In genomic region chr10:42410748-42411537, GRCm38 (mm10) we compare ENCODE assay signal across 10 mouse cellular contexts.
A peak's percentile ranks its signal among the peaks of the same experiment; 100 is the strongest.
DNase-seq lines count a peak whose midpoint lies in the region; ATAC-seq and TF ChIP-seq lines count a peak whose summit lies in the region.
"Had no signal": no experiment of that assay in that cellular context is flagged by ENCODE, and none has a peak within 500 bp of the region (broad histone marks: within the 10 kb centered on the region; RNA-seq: fewer than 3 reads in every experiment).

No protein-coding gene starts in this region.

- H3K4me2 ChIP-seq in heart, embryonic 11.5 days: no peak overlapping the region
- H3K4me2 ChIP-seq in intestine, postnatal 0 days (replicated peaks; ENCODE audit: low read depth): no peak overlapping the region
- H3K4me2 ChIP-seq: embryonic facial prominence, embryonic 12.5 days; limb, embryonic 15.5 days had no signal

- no peak for ATAC-seq in heart, embryonic 11.5 days (replicated peaks; ENCODE audit: insufficient number of reproducible peaks, low FRiP score, low TSS enrichment)
- no peak for ATAC-seq in monocyte, adult 5-6 weeks (replicated peaks; ENCODE audit: insufficient number of reproducible peaks, low FRiP score, low TSS enrichment, poor library complexity, severe bottlenecking)
- no peak for ATAC-seq in intestine, postnatal 0 days

- H3K27me3 ChIP-seq in heart, embryonic 11.5 days (ENCODE audit: control insufficient read depth, insufficient read depth, low read length): no peaks in the 10 kb centered on the region
- no peaks in the 10 kb centered on the region for H3K27me3 ChIP-seq in intestine, postnatal 0 days (replicated peaks; ENCODE audit: control insufficient read depth, insufficient read depth, low read length)
- H3K27me3 ChIP-seq: embryonic facial prominence, embryonic 12.5 days; limb, embryonic 15.5 days had no signal

- 77% methylated on average over 6 of the region's 6 CpGs for WGBS in heart, embryonic 11.5 days (ENCODE audit: insufficient replicate concordance)
- 70% methylated on average over 6 of the region's 6 CpGs for whole genome bisulfite sequencing in intestine, postnatal 0 days

- H3K4me1 ChIP-seq in heart, embryonic 11.5 days (ENCODE audit: control insufficient read depth, insufficient read depth, low read length): no peaks in the 10 kb centered on the region
- H3K4me1 ChIP-seq in intestine, postnatal 0 days (replicated peaks; ENCODE audit: control insufficient read depth, insufficient read depth, low read length): no peaks in the 10 kb centered on the region
- H3K4me1 ChIP-seq: embryonic facial prominence, embryonic 12.5 days; limb, embryonic 15.5 days had no signal

- intact Hi-C loops in heart, postnatal 10 days (cut with DNase I): no loop called here

- H3K9me3 ChIP-seq in heart, embryonic 11.5 days (replicated peaks; ENCODE audit: control insufficient read depth, low read length): no peaks in the 10 kb centered on the region
- no peaks in the 10 kb centered on the region for H3K9me3 ChIP-seq in intestine, postnatal 0 days (ENCODE audit: control insufficient read depth)
- H3K9me3 ChIP-seq: embryonic facial prominence, embryonic 12.5 days; limb, embryonic 15.5 days had no signal

- no peak overlapping the region for H3K4me3 ChIP-seq in heart, embryonic 11.5 days (ENCODE audit: low read depth, low read length)
- H3K4me3 ChIP-seq in intestine, postnatal 0 days (ENCODE audit: low read depth, low read length): no peak overlapping the region
- H3K4me3 ChIP-seq: embryonic facial prominence, embryonic 12.5 days; limb, embryonic 15.5 days had no signal

- no peak for TF ChIP-seq CTCF in intestine, postnatal 0 days (IDR thresholded peaks at IDR 0.05; ENCODE audit: low read depth)

- no peak overlapping the region for H3K27ac ChIP-seq in heart, embryonic 11.5 days (ENCODE audit: low read depth, low read length)
- no peak overlapping the region for H3K27ac ChIP-seq in intestine, postnatal 0 days (ENCODE audit: low read depth, low read length)
- H3K27ac ChIP-seq: embryonic facial prominence, embryonic 12.5 days; limb, embryonic 15.5 days had no signal

- no peaks in the 10 kb centered on the region for H3K36me3 ChIP-seq in heart, embryonic 11.5 days (ENCODE audit: control insufficient read depth, insufficient read depth, low read length)
- peaks cover 5% of the 10 kb centered on the region; the same call in 1 of the 2 replicates for H3K36me3 ChIP-seq in intestine, postnatal 0 days (ENCODE audit: control insufficient read depth, insufficient read depth)
- H3K36me3 ChIP-seq: embryonic facial prominence, embryonic 12.5 days; limb, embryonic 15.5 days had no signal

- no peak overlapping the region for H3K9ac ChIP-seq in heart, embryonic 11.5 days (ENCODE audit: low read depth, low read length)
- no peak overlapping the region for H3K9ac ChIP-seq in intestine, postnatal 0 days (ENCODE audit: low read depth, low read length)
- H3K9ac ChIP-seq: embryonic facial prominence, embryonic 12.5 days; limb, embryonic 15.5 days had no signal

- DNase-seq in heart, adult 11 months: peak; percentile 92
- peak; percentile 40 for DNase-seq in brain, adult 2 months (ENCODE audit: low read depth, low spot score)
- DNase-seq in heart, postnatal 10 days: peak; percentile 69 to 70
- DNase-seq in lung, adult 18-20 months: peak; percentile 36 to 52
- DNase-seq in spleen, postnatal 10 days (ENCODE audit: low spot score in 2 of 2): no peak

Comparison
In these comparisons a context has a peak if more than half of its experiments do, and no peak if none do; other contexts are left out.
1. DNase-seq: peak in heart, adult 11 months (single experiment), brain, adult 2 months (single experiment), heart, postnatal 10 days (2 of 2) and lung, adult 18-20 months (2 of 2); none in spleen, postnatal 10 days (0 of 2).